Mouse (Mus musculus) neural tube, embryonic 13.5 days (tissue): ENCODE data around the gene Asxl2. TPM values are rescaled to one million over a fixed set of nuclear protein-coding genes. Genes with fewer than 3 reads are reported as not detected.
"Not testable (repeated sequence)": the region's sequence is repeated elsewhere in the genome, so short reads cannot be mapped to it uniquely, and the experiment has no call there.

ENCODE experiments used
- ATAC-seq: fragments of 200-750 bp; cut with Nextera tagmentation; 2 replicates; pipeline ENCODE4 v1.8.0; 2017; ENCODE audit warnings: low read depth, mild to moderate bottlenecking, moderate TSS enrichment, moderate library complexity
- H3K27ac ChIP-seq: fragments of 300-500 bp; sonication (generic); replicated peaks from 2 replicates; pipeline ENCODE4 v1.5.1; 2015; ENCODE audit warnings: moderate library complexity, mild to moderate bottlenecking, inconsistent platforms
- H3K27me3 ChIP-seq: fragments of 300-500 bp; sonication (generic); 2 replicates; pipeline ENCODE4 v1.6.1; 2015; ENCODE audit warnings: mild to moderate bottlenecking, inconsistent platforms
- H3K36me3 ChIP-seq: fragments of 300-500 bp; sonication (generic); 2 replicates; pipeline ENCODE4 v1.6.1; 2015; ENCODE audit warnings: mild to moderate bottlenecking, inconsistent platforms
- H3K4me1 ChIP-seq: fragments of 300-500 bp; sonication (generic); replicated peaks from 2 replicates; pipeline ENCODE4 v1.6.1; 2015; ENCODE audit warnings: inconsistent platforms
- H3K4me2 ChIP-seq: fragments of 300-500 bp; sonication (generic); 2 replicates; pipeline ENCODE4 v1.6.1; 2015; ENCODE audit warnings: inconsistent platforms, mild to moderate bottlenecking, moderate library complexity
- H3K4me3 ChIP-seq: fragments of 300-500 bp; sonication (generic); 2 replicates; pipeline ENCODE4 v1.5.1; 2015; ENCODE audit warnings: mild to moderate bottlenecking, inconsistent platforms
- H3K9ac ChIP-seq: fragments of 300-500 bp; sonication (generic); 2 replicates; pipeline ENCODE4 v1.6.1; 2015; ENCODE audit warnings: moderate library complexity, mild to moderate bottlenecking, inconsistent platforms
- H3K9me3 ChIP-seq: fragments of 300-500 bp; sonication (generic); 2 replicates; pipeline ENCODE4 v1.6.1; 2016; ENCODE audit warnings: inconsistent platforms
- WGBS: fragments of 180-500 bp; shearing (Covaris S2); methylation state at CpG from one replicate; pipeline ENCODE4 v1.1.7; 2015; 5-methylcytosine and 5-hydroxymethylcytosine counted together
- polyA plus RNA-seq: library from polyadenylated mRNA; unstranded; fragments of >200 nt; fragmentation: Nextera tagmentation; extraction: Ambion mirVana; gene quantifications from 2 replicates; pipeline ENCODE4 v1.2.1, GENCODE M21; 2015

Asxl2 gene
- polyA plus RNA-seq, 1 experiment from 2014 or later: 13.4 TPM

DNA sequence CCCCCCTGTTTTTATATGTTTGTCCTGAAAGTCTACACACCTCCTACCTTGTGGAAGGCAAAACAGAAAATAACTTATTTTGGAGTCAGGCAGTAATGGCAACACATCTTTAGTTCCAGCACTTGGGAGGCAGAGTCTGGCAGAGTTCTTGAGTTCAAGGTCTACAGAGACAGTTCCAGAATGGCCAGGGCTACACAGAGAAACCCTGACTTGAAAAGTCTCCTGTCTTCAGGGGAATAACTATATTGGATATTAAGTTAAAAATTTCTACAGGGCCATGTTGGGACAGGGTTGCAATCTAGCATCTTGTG lies 3.7 kb downstream of the Asxl2 start:
- no peak for ATAC-seq
- peaks cover 19% of the 10 kb centered on the region for H3K4me1 ChIP-seq
- H3K4me3 ChIP-seq: no peak overlapping the region
- H3K4me2 ChIP-seq: no peak overlapping the region
- H3K27me3 ChIP-seq: no peaks in the 10 kb centered on the region
- no peaks in the 10 kb centered on the region for H3K9me3 ChIP-seq
- no peak overlapping the region for H3K27ac ChIP-seq
- peaks cover 8% of the 10 kb centered on the region for H3K36me3 ChIP-seq
- H3K9ac ChIP-seq: no peak overlapping the region

DNA sequence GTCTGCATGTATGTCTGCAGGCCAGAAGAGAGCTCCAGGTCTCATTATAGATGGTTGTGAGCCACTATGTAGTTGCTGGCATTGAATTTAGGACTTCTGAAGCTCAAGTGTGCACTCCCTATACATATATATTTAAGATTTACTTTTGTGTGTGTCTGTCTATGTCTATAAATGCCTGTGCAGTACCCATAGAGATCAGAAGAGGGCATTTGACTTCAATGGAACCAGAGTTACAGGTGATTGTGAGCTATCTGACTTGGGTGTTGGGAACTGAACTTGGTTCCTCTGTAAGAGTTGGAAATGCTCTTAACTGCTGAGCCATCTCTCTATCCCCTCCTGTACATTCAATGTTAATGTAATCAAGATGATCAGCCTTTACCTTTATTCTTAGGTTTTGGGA lies 4.3 kb downstream of the Asxl2 start:
- Histone ChIP-seq H3K4me3 (no peak overlapping the region), H3K4me2 (no peak overlapping the region), H3K9ac (no peak overlapping the region), H3K27me3 (no peaks in the 10 kb centered on the region), H3K27ac (no peak overlapping the region), H3K4me1 (peaks cover 16% of the 10 kb centered on the region), H3K36me3 (peaks cover 8% of the 10 kb centered on the region), H3K9me3 (no peaks in the 10 kb centered on the region)
- ATAC-seq: no peak

DNA sequence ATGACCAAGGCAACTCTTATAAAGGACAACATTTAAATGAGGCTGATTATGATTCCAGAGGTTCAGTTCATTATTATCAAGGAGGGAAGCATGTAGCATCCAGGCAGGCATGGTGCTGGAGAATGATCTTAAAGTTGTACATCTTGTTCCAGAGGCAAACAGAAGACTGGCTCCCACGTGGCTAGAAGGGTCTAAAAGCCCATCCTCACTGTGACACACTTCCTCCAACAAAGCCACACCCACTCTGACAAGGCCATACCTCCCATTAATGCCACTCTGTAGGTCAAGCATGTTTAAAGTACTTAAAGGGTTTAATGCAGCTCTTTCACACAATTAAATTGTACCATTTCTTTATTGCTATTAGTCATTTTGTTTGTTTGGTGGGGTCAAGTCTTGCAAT lies 7.1 kb downstream of the Asxl2 start:
- no peaks in the 10 kb centered on the region for H3K9me3 ChIP-seq
- ATAC-seq: no peak
- no peak overlapping the region for H3K4me3 ChIP-seq
- no peak overlapping the region for H3K27ac ChIP-seq
- no peak overlapping the region for H3K4me2 ChIP-seq
- H3K27me3 ChIP-seq: no peaks in the 10 kb centered on the region
- peaks cover 9% of the 10 kb centered on the region; the same call in 1 of the 2 replicates for H3K4me1 ChIP-seq
- peaks cover 8% of the 10 kb centered on the region for H3K36me3 ChIP-seq
- H3K9ac ChIP-seq: no peak overlapping the region
- WGBS: 75% methylated on average over 1 of the region's 1 CpGs

DNA sequence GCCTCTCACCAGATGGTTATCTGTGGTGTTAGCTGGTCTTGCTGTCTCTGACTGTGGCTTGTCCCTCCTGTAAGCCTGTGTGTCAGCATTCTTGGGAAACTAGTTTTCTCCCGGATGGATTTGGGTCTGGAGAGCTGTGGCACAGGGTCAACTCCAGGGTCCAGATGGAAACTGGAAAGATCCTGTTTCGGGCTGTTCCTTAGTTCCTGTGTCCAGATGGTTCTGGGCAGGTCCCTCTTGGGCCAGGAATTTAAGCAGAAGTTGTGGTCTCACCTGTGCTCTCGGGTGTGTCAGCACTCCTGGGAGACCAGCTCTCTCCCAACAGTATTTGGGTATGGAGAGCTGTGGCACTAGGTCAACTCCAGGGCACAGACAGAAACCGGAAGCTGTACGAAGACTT lies 9.8 kb downstream of the Asxl2 start:
- Histone ChIP-seq H3K27ac (no peak overlapping the region), H3K4me3 (no peak overlapping the region), H3K9ac (no peak overlapping the region), H3K4me2 (no peak overlapping the region), H3K36me3 (peaks cover 8% of the 10 kb centered on the region), H3K4me1 (peaks cover 5% of the 10 kb centered on the region; the same call in 1 of the 2 replicates), H3K27me3 (no peaks in the 10 kb centered on the region), H3K9me3 (no peaks in the 10 kb centered on the region)
- no peak for ATAC-seq
- WGBS: 95% methylated on average over 5 of the region's 5 CpGs

DNA sequence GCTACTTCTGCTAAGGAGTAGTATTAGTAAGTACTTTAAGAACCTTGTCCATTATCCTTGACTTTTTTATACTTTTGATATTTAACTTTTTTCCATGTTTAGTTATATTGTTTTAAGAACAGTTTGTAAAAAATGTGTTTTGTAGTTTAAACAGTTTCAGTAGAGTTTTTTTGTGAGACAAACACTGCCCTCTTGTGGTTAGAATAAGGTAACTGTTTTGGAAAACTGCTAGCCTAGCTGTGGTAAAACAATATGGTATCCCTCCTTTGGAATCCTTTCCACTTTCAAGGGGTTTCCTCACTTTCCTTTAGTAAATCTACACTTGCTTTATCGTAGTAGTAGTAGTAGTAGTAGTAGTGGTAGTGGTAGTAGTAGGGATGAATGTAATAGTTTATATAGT lies 11.2 kb downstream of the Asxl2 start:
- H3K4me1 ChIP-seq: no peaks in the 10 kb centered on the region
- no peak overlapping the region for H3K9ac ChIP-seq
- ATAC-seq: no peak
- H3K27me3 ChIP-seq: no peaks in the 10 kb centered on the region
- no peak overlapping the region for H3K4me2 ChIP-seq
- 100% methylated on average over 1 of the region's 1 CpGs for WGBS
- peaks cover 8% of the 10 kb centered on the region for H3K36me3 ChIP-seq
- H3K9me3 ChIP-seq: no peaks in the 10 kb centered on the region
- H3K27ac ChIP-seq: no peak overlapping the region
- no peak overlapping the region for H3K4me3 ChIP-seq

DNA sequence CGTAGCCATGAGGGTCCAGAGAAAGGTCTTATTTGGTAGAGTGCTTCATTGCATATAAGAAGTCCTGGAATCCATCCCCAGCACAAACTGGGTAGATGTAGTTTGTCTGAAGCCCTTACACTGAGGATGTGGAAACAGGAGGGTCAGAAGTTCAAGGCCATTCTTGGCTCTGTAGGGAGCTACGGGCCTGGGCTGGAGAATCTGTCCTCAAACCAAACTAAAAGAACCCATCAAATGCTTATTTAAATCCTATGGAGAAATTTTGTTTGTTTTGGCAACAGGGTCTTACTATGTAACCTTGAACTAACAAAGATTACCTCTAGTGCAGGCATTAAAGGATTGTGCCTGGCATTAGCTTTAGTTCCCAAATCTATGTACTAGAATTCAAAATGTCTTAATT lies 14.3 kb downstream of the Asxl2 start:
- no peaks in the 10 kb centered on the region for H3K4me1 ChIP-seq
- H3K9ac ChIP-seq: no peak overlapping the region
- H3K36me3 ChIP-seq: peaks cover 10% of the 10 kb centered on the region
- 83% methylated on average over 2 of the region's 2 CpGs for WGBS
- H3K4me3 ChIP-seq: no peak overlapping the region
- no peak overlapping the region for H3K27ac ChIP-seq
- H3K27me3 ChIP-seq: no peaks in the 10 kb centered on the region
- H3K9me3 ChIP-seq: no peaks in the 10 kb centered on the region
- H3K4me2 ChIP-seq: no peak overlapping the region
- no peak for ATAC-seq

DNA sequence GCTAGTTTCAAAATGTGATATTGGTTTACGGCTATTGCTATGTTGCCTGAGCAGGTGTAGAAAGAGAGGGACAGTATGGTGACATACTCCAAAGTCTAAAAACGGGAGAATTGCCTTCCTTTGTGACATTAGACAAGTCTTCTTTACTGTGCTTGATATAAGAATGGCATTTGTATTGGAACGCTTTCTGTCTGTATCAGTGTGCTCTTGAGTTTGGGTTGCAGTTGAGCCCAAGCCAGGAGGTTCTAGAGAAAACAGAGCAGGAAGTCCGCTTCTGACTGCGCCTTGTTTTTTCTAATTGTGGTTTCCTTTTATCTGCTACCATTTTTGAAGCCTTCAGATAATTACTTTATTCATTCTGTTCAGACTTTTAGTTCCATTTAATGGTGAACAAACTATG lies 14.7 kb downstream of the Asxl2 start:
- no peaks in the 10 kb centered on the region for H3K9me3 ChIP-seq
- ATAC-seq: no peak

DNA sequence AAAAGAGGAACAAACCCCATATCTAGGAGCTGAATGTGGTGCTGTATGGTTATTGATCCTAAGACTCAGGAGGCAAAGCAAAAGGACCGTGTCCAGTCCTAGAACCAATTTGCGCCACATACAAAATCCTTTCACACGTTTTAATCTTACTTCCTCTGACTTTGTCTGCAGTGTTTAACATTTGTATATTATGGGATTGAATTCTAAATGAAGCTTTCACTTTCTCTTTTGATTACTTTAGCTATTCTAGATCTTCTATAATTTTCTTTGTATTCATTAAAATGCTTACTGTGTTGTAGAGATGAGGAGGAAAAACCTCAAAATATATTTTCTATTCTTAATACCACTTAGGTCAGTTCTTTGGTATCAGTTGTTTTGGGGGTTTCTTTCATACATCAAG lies 26.9 kb downstream of the Asxl2 start:
- Histone ChIP-seq H3K4me2 (no peak overlapping the region), H3K27me3 (no peaks in the 10 kb centered on the region), H3K36me3 (peaks cover 41% of the 10 kb centered on the region), H3K4me3 (no peak overlapping the region), H3K27ac (no peak overlapping the region), H3K9me3 (no peaks in the 10 kb centered on the region), H3K4me1 (no peaks in the 10 kb centered on the region), H3K9ac (no peak overlapping the region)
- ATAC-seq: no peak
- WGBS: 85% methylated on average over 3 of the region's 3 CpGs

More for the DNA sequence above, 14.7 kb downstream of the Asxl2 start:
- no peak overlapping the region for H3K4me3 ChIP-seq
- H3K4me2 ChIP-seq: no peak overlapping the region
- no peaks in the 10 kb centered on the region for H3K27me3 ChIP-seq
- no peak overlapping the region for H3K27ac ChIP-seq
- peaks cover 10% of the 10 kb centered on the region for H3K36me3 ChIP-seq
- no peak overlapping the region for H3K9ac ChIP-seq
- 91% methylated on average over 5 of the region's 5 CpGs for WGBS
- no peaks in the 10 kb centered on the region for H3K4me1 ChIP-seq

DNA sequence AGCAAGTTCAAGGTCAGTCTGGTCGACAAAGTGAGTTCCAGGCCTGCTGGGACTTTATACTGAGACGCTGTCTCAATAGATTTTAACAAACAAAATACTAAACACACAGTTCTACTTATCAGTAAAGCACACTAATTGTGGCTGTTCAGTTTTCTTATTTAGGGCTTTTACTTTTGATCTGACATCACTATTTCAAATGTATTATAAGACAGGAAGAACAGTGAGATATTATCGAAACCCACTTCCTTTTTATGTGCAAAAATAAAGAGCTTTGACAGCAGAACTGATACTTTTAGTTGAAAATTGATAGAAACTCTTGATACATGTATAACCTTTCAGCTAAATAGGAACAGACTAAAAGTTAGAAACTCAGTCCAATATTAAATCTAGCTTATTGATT lies 36.4 kb downstream of the Asxl2 start:
- Histone ChIP-seq H3K9ac (no peak overlapping the region), H3K9me3 (no peaks in the 10 kb centered on the region), H3K4me1 (no peaks in the 10 kb centered on the region), H3K27ac (no peak overlapping the region), H3K4me2 (no peak overlapping the region), H3K27me3 (no peaks in the 10 kb centered on the region), H3K36me3 (peaks cover 30% of the 10 kb centered on the region), H3K4me3 (no peak overlapping the region)
- 94% methylated on average over 3 of the region's 3 CpGs for WGBS
- no peak for ATAC-seq

DNA sequence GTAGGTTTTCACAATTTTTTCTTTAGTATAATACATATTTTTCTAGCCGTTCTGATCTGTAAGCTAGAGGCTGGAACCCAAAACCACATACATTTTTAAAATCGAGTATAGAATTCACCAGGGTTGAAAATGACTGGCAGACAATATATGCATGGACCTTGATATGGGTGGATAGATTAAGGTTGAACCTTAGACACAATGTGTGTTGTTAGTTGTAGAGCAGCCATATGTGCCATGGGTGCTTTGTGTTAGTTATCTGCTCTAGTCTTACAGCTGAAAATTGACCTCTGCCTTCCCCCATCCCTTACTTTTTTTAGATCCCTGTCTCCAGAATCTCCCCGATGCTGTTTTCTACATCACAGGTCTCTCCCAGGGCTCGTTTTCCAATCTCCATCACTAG lies 73.0 kb downstream of the Asxl2 start:
- no peak overlapping the region for H3K4me2 ChIP-seq
- H3K36me3 ChIP-seq: peaks cover 72% of the 10 kb centered on the region
- no peak overlapping the region for H3K9ac ChIP-seq
- no peak overlapping the region for H3K27ac ChIP-seq
- H3K4me3 ChIP-seq: no peak overlapping the region
- no peak for ATAC-seq
- H3K4me1 ChIP-seq: no peaks in the 10 kb centered on the region
- H3K27me3 ChIP-seq: no peaks in the 10 kb centered on the region
- no peaks in the 10 kb centered on the region for H3K9me3 ChIP-seq
- WGBS: 90% methylated on average over 4 of the region's 4 CpGs

DNA sequence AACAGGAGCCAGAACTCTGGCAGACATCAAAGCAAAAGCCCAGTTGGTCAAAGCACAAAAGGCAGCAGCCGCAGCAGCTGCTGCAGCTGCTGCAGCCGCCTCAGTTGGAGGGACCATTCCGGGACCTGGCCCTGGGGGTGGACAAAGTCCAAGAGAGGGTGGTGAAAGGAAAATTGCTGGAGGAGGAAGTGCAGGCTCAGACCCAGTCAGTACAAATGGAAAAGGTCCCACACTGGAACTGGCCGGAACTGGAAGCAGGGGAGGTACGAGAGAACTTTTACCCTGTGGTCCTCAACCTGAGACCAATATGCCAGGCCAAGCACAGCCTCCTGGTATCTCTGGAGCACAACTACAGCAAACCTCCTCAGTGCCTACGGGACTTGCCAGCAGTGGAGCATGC lies 73.4 kb downstream of the Asxl2 start:
- H3K27me3 ChIP-seq: no peaks in the 10 kb centered on the region
- WGBS: 92% methylated on average over 6 of the region's 6 CpGs
- peaks cover 70% of the 10 kb centered on the region for H3K36me3 ChIP-seq
- no peaks in the 10 kb centered on the region for H3K4me1 ChIP-seq
- no peak overlapping the region for H3K4me3 ChIP-seq
- no peak for ATAC-seq
- H3K27ac ChIP-seq: no peak overlapping the region
- no peaks in the 10 kb centered on the region for H3K9me3 ChIP-seq
- H3K4me2 ChIP-seq: no peak overlapping the region
- H3K9ac ChIP-seq: no peak overlapping the region

DNA sequence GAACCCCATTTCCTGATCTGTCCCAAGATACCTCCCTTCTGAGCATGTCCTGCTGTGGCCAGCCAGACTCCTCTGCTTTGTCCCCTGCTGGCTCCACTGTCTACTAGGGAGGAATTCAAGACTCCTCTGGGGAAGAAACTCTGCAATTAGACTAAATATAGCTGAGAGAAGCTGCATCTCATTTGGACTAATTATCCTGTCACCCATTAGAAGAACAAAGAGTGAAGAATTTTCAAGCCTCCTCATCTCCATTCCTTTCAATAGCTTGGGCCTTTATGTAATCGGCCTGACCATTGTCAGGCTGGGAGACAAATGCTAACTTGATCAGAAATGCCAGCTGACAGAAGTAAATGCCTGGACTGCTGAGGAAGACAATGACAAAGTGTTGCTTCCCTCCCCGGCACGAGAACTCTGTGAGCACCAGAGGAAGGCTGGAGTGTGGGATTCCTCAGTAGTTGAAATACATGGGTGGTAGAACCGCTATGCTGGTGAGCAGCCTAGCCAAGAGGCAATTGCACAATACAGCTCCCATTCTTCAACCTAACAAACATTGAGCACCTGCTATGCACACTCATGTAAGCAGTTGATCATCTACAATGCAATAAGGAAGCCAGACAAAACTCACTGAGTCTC lies 92.1 kb downstream of the Asxl2 start:
- Histone ChIP-seq H3K4me1 (0 out of 2 replicates have a peak, but pooled peaks cover 5% of the 10 kb centered on the region), H3K27me3 (no peaks in the 10 kb centered on the region), H3K9me3 (no peaks in the 10 kb centered on the region), H3K9ac (no peak overlapping the region), H3K4me2 (no peak overlapping the region), H3K27ac (0 out of 2 replicates have a peak overlapping the region, but pooled peaks have one; percentile 46), H3K4me3 (no peak overlapping the region), H3K36me3 (no peaks in the 10 kb centered on the region)
- WGBS: 50% methylated on average over 4 of the region's 4 CpGs
- ATAC-seq: no peak

DNA sequence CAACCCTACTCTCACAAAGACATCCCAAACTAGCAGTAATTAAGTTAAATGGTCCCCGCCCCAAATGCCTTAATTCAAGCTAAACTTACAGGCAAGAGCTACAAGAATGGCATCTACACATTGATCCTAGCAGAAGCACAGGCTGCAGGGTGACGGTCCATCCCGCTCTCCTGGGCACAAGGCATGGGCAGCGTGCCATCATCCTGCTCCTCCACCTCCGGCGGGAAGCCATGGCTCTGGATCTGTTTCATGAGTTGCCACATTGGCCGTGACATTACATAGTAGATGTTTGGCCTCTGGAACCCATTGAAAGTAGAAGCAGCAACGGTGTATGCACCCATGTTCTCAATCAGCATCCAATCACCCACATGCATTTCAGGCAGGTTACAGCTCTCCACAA lies 95.1 kb downstream of the Asxl2 start:
- not testable (repeated sequence) for H3K4me1 ChIP-seq, H3K9ac ChIP-seq, H3K27me3 ChIP-seq, H3K36me3 ChIP-seq, H3K4me3 ChIP-seq, H3K27ac ChIP-seq, H3K4me2 ChIP-seq, ATAC-seq, H3K9me3 ChIP-seq
- 97% methylated on average over 8 of the region's 8 CpGs for WGBS
